Mouse (Mus musculus) hindbrain, embryonic 10.5 days (tissue): ENCODE data around the gene Mamstr. TPM values are rescaled to one million over a fixed set of nuclear protein-coding genes. Genes with fewer than 3 reads are reported as not detected.

Source experiments
- DNase-seq: peaks from one replicate; pipeline ENCODE4 v3.0.0-alpha.2; 2017; ENCODE audit warnings: low spot score
- H3K27ac ChIP-seq: fragments of 300-500 bp; sonication (generic); 2 replicates; pipeline ENCODE4 v1.5.1; 2016; ENCODE audit warnings: mild to moderate bottlenecking, moderate library complexity
- H3K27me3 ChIP-seq: fragments of 300-500 bp; sonication (generic); 2 replicates; pipeline ENCODE4 v1.6.1; 2016; ENCODE audit warnings: mild to moderate bottlenecking; ENCODE audit not compliant: poor library complexity, insufficient read depth, severe bottlenecking
- H3K36me3 ChIP-seq: fragments of 300-500 bp; sonication (generic); 2 replicates; pipeline ENCODE4 v1.6.1; 2016; ENCODE audit warnings: mild to moderate bottlenecking, moderate library complexity
- H3K4me1 ChIP-seq: fragments of 300-500 bp; sonication (generic); replicated peaks from 2 replicates; pipeline ENCODE4 v1.6.1; 2016; ENCODE audit warnings: mild to moderate bottlenecking
- H3K4me3 ChIP-seq: fragments of 300-500 bp; sonication (generic); 2 replicates; pipeline ENCODE4 v1.5.1; 2016; ENCODE audit warnings: mild to moderate bottlenecking, moderate library complexity
- H3K9me3 ChIP-seq: fragments of 300-500 bp; sonication (generic); 2 replicates; pipeline ENCODE4 v1.6.1; 2016; ENCODE audit warnings: mild to moderate bottlenecking, moderate library complexity
- WGBS: fragments of 180-500 bp; shearing (Covaris S2); methylation state at CpG from one replicate; pipeline ENCODE4 v1.1.7; 2016; 5-methylcytosine and 5-hydroxymethylcytosine counted together
- polyA plus RNA-seq: library from polyadenylated mRNA; unstranded; fragments of >200 nt; fragmentation: Nextera tagmentation; extraction: Ambion mirVana; gene quantifications from 2 replicates; pipeline ENCODE4 v1.2.1, GENCODE M21; 2016

Mamstr gene
- polyA plus RNA-seq, 1 experiment from 2014 or later = 2.6 TPM

- Histone ChIP-seq H3K27me3 (peaks cover 71% of the 10 kb centered on the region), H3K27ac (peak within 1 kb of the TSS; percentile 73), H3K36me3 (no peaks in the 10 kb centered on the region), H3K4me3 (no peak within 1 kb of the TSS), H3K9me3 (no peaks in the 10 kb centered on the region), H3K4me1 (peaks cover 44% of the 10 kb centered on the region)
- no peak for DNase-seq
- WGBS = 87% methylated on average over 50 of the region's 50 CpGs
Measured at GRCm38 (mm10) chr7:45693921-45694591, 54.3 kb downstream of the Mamstr start, which contains the start of gene Sec1. TSS of gene Sec1 (minus strand) at chr7:45694402.

- WGBS = 13% methylated on average over 6 of the region's 6 CpGs
- Histone ChIP-seq H3K4me1 (peaks cover 47% of the 10 kb centered on the region), H3K27me3 (peaks cover 73% of the 10 kb centered on the region), H3K36me3 (no peaks in the 10 kb centered on the region), H3K27ac (peak overlapping the region; percentile 18; the same call in 1 of the 2 replicates), H3K9me3 (no peaks in the 10 kb centered on the region), H3K4me3 (no peak overlapping the region)
- peak; percentile 59 for DNase-seq
Measured at GRCm38 (mm10) chr7:45695098-45695497, 55.3 kb downstream of the Mamstr start.

Other genes starting within 250 kb of the Mamstr start
- 223 and 271 TPM in 2 replicates for gene Snrnp70, start 244.2 kb upstream of the Mamstr start, polyA plus RNA-seq
- gene Kcna7, start 234.3 kb upstream of the Mamstr start, polyA plus RNA-seq = 0.07 TPM in 1 of 2 replicates, not detected in the other
- gene Ntf5, start 226.3 kb upstream of the Mamstr start, polyA plus RNA-seq = 1.0 and 1.1 TPM in 2 replicates
- gene Lhb, start 219.2 kb upstream of the Mamstr start, polyA plus RNA-seq = 0.60 and 1.5 TPM in 2 replicates
- gene Gys1, start 205.1 kb upstream of the Mamstr start, polyA plus RNA-seq = 43.2 and 45.7 TPM in 2 replicates
- 192 and 212 TPM in 2 replicates for gene Ruvbl2, start 201.9 kb upstream of the Mamstr start, polyA plus RNA-seq
- 5,819 and 7,209 TPM in 2 replicates for gene Ftl1, start 180.1 kb upstream of the Mamstr start, polyA plus RNA-seq
- 264 and 295 TPM in 2 replicates for gene Bax, start 173.1 kb upstream of the Mamstr start, polyA plus RNA-seq
- 0.47 and 1.2 TPM in 2 replicates for gene Tulp2, start 158.1 kb upstream of the Mamstr start, polyA plus RNA-seq
- not detected in 2 replicates for gene Gm45808, start 153.2 kb upstream of the Mamstr start, polyA plus RNA-seq
- gene Dhdh, start 151.2 kb upstream of the Mamstr start, polyA plus RNA-seq = 4.8 and 6.7 TPM in 2 replicates
- gene Nucb1, start 129.6 kb upstream of the Mamstr start, polyA plus RNA-seq = 110 and 115 TPM in 2 replicates
- gene Ppp1r15a, start 113.7 kb upstream of the Mamstr start, polyA plus RNA-seq = 18.6 and 20.2 TPM in 2 replicates
- 4.1 and 4.5 TPM in 2 replicates for gene Plekha4, start 113.6 kb upstream of the Mamstr start, polyA plus RNA-seq
- 1.1 and 1.5 TPM in 2 replicates for gene Hsd17b14, start 85.1 kb upstream of the Mamstr start, polyA plus RNA-seq
- gene Bcat2, start 69.8 kb upstream of the Mamstr start, polyA plus RNA-seq = 37.1 and 46.2 TPM in 2 replicates
- not detected in 2 replicates for gene Fgf21, start 24.5 kb upstream of the Mamstr start, polyA plus RNA-seq
- gene Fut1, start 22.7 kb upstream of the Mamstr start, polyA plus RNA-seq = 0.20 TPM in 1 of 2 replicates, not detected in the other
- 0.19 TPM in 1 of 2 replicates, not detected in the other for gene Izumo1, start 18.2 kb upstream of the Mamstr start, polyA plus RNA-seq
- 6.4 and 9.3 TPM in 2 replicates for gene Rasip1, start 12.5 kb upstream of the Mamstr start, polyA plus RNA-seq
- gene Fut2, start 26.4 kb downstream of the Mamstr start, polyA plus RNA-seq = 0.12 and 0.21 TPM in 2 replicates
- 0.39 and 0.98 TPM in 2 replicates for gene Ntn5, start 44.0 kb downstream of the Mamstr start, polyA plus RNA-seq
- gene Sec1, start 54.4 kb downstream of the Mamstr start, polyA plus RNA-seq = 0.62 and 0.77 TPM in 2 replicates
- 8.3 and 13.0 TPM in 2 replicates for gene Car11, start 59.9 kb downstream of the Mamstr start, polyA plus RNA-seq
- 3.0 and 3.4 TPM in 2 replicates for gene Dbp, start 65.1 kb downstream of the Mamstr start, polyA plus RNA-seq
- gene Rpl18, start 75.5 kb downstream of the Mamstr start, polyA plus RNA-seq = 1,010 and 1,126 TPM in 2 replicates
- 33.6 and 35.5 TPM in 2 replicates for gene Sphk2, start 78.0 kb downstream of the Mamstr start, polyA plus RNA-seq
- gene Fam83e, start 81.2 kb downstream of the Mamstr start, polyA plus RNA-seq = 1.6 and 1.8 TPM in 2 replicates
- gene Spaca4, start 85.8 kb downstream of the Mamstr start, polyA plus RNA-seq = not detected in 2 replicates
- 2.3 and 5.4 TPM in 2 replicates for gene Lmtk3, start 143.8 kb downstream of the Mamstr start, polyA plus RNA-seq
- gene Sult2b1, start 144.7 kb downstream of the Mamstr start, polyA plus RNA-seq = 1.7 and 2.2 TPM in 2 replicates
- gene Cyth2, start 174.6 kb downstream of the Mamstr start, polyA plus RNA-seq = 164 and 231 TPM in 2 replicates
- 0.91 and 1.0 TPM in 2 replicates for gene Kcnj14, start 184.8 kb downstream of the Mamstr start, polyA plus RNA-seq
- 85.2 and 110 TPM in 2 replicates for gene Grwd1, start 191.0 kb downstream of the Mamstr start, polyA plus RNA-seq
- 37.6 and 67.7 TPM in 2 replicates for gene Kdelr1, start 232.8 kb downstream of the Mamstr start, polyA plus RNA-seq
- gene Grin2d, start 238.4 kb downstream of the Mamstr start, polyA plus RNA-seq = 0.19 and 0.33 TPM in 2 replicates